Mouse (Mus musculus) gastrocnemius, postnatal 10 days (tissue): ENCODE data around the gene Arglu1. TPM values are rescaled to one million over a fixed set of nuclear protein-coding genes. Genes with fewer than 3 reads are reported as not detected.
A peak's percentile ranks its signal among the peaks of the same experiment; 100 is the strongest.

Experiments used
- DNase-seq: peaks from one replicate; pipeline ENCODE4 v3.0.0; 2021; ENCODE audit warnings: mixed read lengths
- long read RNA-seq, 2 experiments: library from polyadenylated mRNA; stranded (forward); transcript quantifications; one replicate each; pipeline ENCODE4 v2.0.0; 2021
- total RNA-seq, 2 experiments: library from RNA; stranded (reverse); gene quantifications; 2 replicates each; pipeline ENCODE4 v1.2.3; 2021

Gene Arglu1
- total RNA-seq: 10 to 100 TPM; 33.5 to 46.7 TPM
- long read RNA-seq, experiment 1, transcript Arglu1-201 (4 exons, 3,197 nt): major isoform, 56 of 70 reads
- long read RNA-seq, experiment 1, partial matches to known transcripts: 3 of 70 reads
- long read RNA-seq, experiment 1, other reads (novel, unspliced or antisense): 7 of 70 reads
- long read RNA-seq, experiment 2, transcript Arglu1-201 (4 exons, 3,197 nt): major isoform, 44 of 54 reads
- long read RNA-seq, experiment 2, transcript Arglu1-204 (3 exons, 3,559 nt): minor isoform, 5 of 54 reads
- long read RNA-seq, experiment 2, partial matches to known transcripts: 1 of 54 reads
- long read RNA-seq, experiment 2, other reads (novel, unspliced or antisense): 4 of 54 reads

- DNase-seq: peak; percentile 99
Observed at GRCm38 (mm10) chr8:8690146-8691092, at the start of gene Arglu1. TSS of gene Arglu1 (minus strand) at chr8:8690521.

- DNase-seq: no peak
Observed at GRCm38 (mm10) chr8:8737271-8737670, 47.0 kb upstream of the Arglu1 start.

- no peak for DNase-seq
Observed at GRCm38 (mm10) chr8:8736826-8737225, 46.5 kb upstream of the Arglu1 start.

- no peak for DNase-seq
Observed at GRCm38 (mm10) chr8:8733804-8734203, 43.5 kb upstream of the Arglu1 start.

- DNase-seq: no peak
Observed at GRCm38 (mm10) chr8:8728643-8729042, 38.3 kb upstream of the Arglu1 start.

- DNase-seq: no peak
Observed at GRCm38 (mm10) chr8:8726547-8726946, 36.2 kb upstream of the Arglu1 start.

- no peak for DNase-seq
Observed at GRCm38 (mm10) chr8:8704813-8705212, 14.5 kb upstream of the Arglu1 start.

- DNase-seq: no peak
Observed at GRCm38 (mm10) chr8:8703668-8704067, 13.3 kb upstream of the Arglu1 start.

GRCm38 (mm10) chr8:8700821-8701220, 10.5 kb upstream of the Arglu1 start:
- no peak for DNase-seq

GRCm38 (mm10) chr8:8700229-8700628, 9.9 kb upstream of the Arglu1 start:
- no peak for DNase-seq

GRCm38 (mm10) chr8:8689454-8690145, 721 bp downstream of the Arglu1 start:
- DNase-seq: peak; percentile 68

- no peak for DNase-seq
Observed at GRCm38 (mm10) chr8:8688823-8689453, 1.4 kb downstream of the Arglu1 start.

- DNase-seq: no peak
Observed at GRCm38 (mm10) chr8:8685517-8685916, 4.8 kb downstream of the Arglu1 start.

GRCm38 (mm10) chr8:8682697-8683096, 7.6 kb downstream of the Arglu1 start:
- DNase-seq: no peak

GRCm38 (mm10) chr8:8678236-8678635, 12.1 kb downstream of the Arglu1 start:
- no peak for DNase-seq

GRCm38 (mm10) chr8:8674864-8675263, 15.5 kb downstream of the Arglu1 start:
- DNase-seq: no peak

- peak; percentile 94 for DNase-seq
Observed at GRCm38 (mm10) chr8:8661759-8662138, 28.6 kb downstream of the Arglu1 start.

GRCm38 (mm10) chr8:8661103-8661758, 29.1 kb downstream of the Arglu1 start, which contains the start of gene Efnb2:
TSS of gene Efnb2 (minus strand) at chr8:8661242.
- DNase-seq: peak; percentile 96

GRCm38 (mm10) chr8:8660307-8661098, 29.8 kb downstream of the Arglu1 start:
- DNase-seq: peak; percentile 30

- DNase-seq: peak; percentile 43
Observed at GRCm38 (mm10) chr8:8659503-8660306, 30.6 kb downstream of the Arglu1 start.
